15 mouse cellular contexts compared by ENCODE assay signal in genomic region chr2:30756962-30757715, GRCm38 (mm10). TPM values are rescaled to one million over a fixed set of nuclear protein-coding genes. Genes with fewer than 3 reads are reported as not detected.
DNase-seq lines count a peak whose midpoint lies in the region; ATAC-seq and TF ChIP-seq lines count a peak whose summit lies in the region.
"Had no signal": no experiment of that assay in that cellular context is flagged by ENCODE, and none has a peak within 500 bp of the region (broad histone marks: within the 10 kb centered on the region; RNA-seq: fewer than 3 reads in every experiment).

No protein-coding gene starts in this region.

- H3K4me1 ChIP-seq in forebrain, embryonic 13.5 days, result peaks cover 39% of the 10 kb centered on the region
- H3K4me1 ChIP-seq in forebrain, postnatal 0 days (ENCODE audit: insufficient read depth), result no peaks in the 10 kb centered on the region
- H3K4me1 ChIP-seq in kidney, embryonic 16.5 days (ENCODE audit: insufficient read depth, low read length), result peaks cover 48% of the 10 kb centered on the region
- H3K4me1 ChIP-seq in limb, embryonic 13.5 days, result peaks cover 46% of the 10 kb centered on the region

- no peaks in the 10 kb centered on the region; the same call in 1 of the 2 replicates for H3K9me3 ChIP-seq in forebrain, embryonic 13.5 days (replicated peaks)
- no peaks in the 10 kb centered on the region for H3K9me3 ChIP-seq in forebrain, postnatal 0 days (ENCODE audit: low read length)
- H3K9me3 ChIP-seq in kidney, embryonic 16.5 days (ENCODE audit: low read length), result peaks cover 5% of the 10 kb centered on the region
- peaks cover 5% of the 10 kb centered on the region; the same call in 1 of the 2 replicates for H3K9me3 ChIP-seq in limb, embryonic 13.5 days

- 89% methylated on average over 10 of the region's 10 CpGs for WGBS in forebrain, embryonic 13.5 days
- 88% methylated on average over 10 of the region's 10 CpGs for WGBS in forebrain, postnatal 0 days
- 86% methylated on average over 10 of the region's 10 CpGs for WGBS in kidney, embryonic 16.5 days
- 83% methylated on average over 10 of the region's 10 CpGs for WGBS in limb, embryonic 13.5 days

- peaks cover 4% of the 10 kb centered on the region; the same call in 1 of the 2 replicates for H3K36me3 ChIP-seq in forebrain, embryonic 13.5 days (ENCODE audit: poor library complexity, severe bottlenecking)
- H3K36me3 ChIP-seq in forebrain, postnatal 0 days (ENCODE audit: insufficient read depth), result no peaks in the 10 kb centered on the region
- H3K36me3 ChIP-seq in kidney, embryonic 16.5 days (ENCODE audit: insufficient read depth, low read length), result no peaks in the 10 kb centered on the region
- H3K36me3 ChIP-seq in limb, embryonic 13.5 days, result no peaks in the 10 kb centered on the region
- H3K36me3 ChIP-seq: neural tube, embryonic 13.5 days had no signal

- no peak overlapping the region for H3K4me3 ChIP-seq in forebrain, embryonic 13.5 days
- no peak overlapping the region for H3K4me3 ChIP-seq in forebrain, postnatal 0 days (ENCODE audit: low read depth, low read length)
- H3K4me3 ChIP-seq in kidney, embryonic 16.5 days (ENCODE audit: low read length), result no peak overlapping the region
- H3K4me3 ChIP-seq in limb, embryonic 13.5 days, result no peak overlapping the region
- H3K4me3 ChIP-seq: neural tube, embryonic 13.5 days had no signal

- no peak for TF ChIP-seq CTCF in forebrain, postnatal 0 days (IDR thresholded peaks at IDR 0.05; ENCODE audit: low read depth)

- no peak overlapping the region for H3K4me2 ChIP-seq in forebrain, embryonic 13.5 days
- no peak overlapping the region for H3K4me2 ChIP-seq in forebrain, postnatal 0 days (ENCODE audit: low read depth)
- no peak overlapping the region for H3K4me2 ChIP-seq in kidney, embryonic 16.5 days (replicated peaks; ENCODE audit: low read depth, low read length)
- H3K4me2 ChIP-seq in limb, embryonic 13.5 days (replicated peaks), result no peak overlapping the region
- H3K4me2 ChIP-seq: neural tube, embryonic 13.5 days had no signal

- 0 out of 2 replicates have a peak, but pooled peaks cover 3% of the 10 kb centered on the region for H3K27me3 ChIP-seq in forebrain, embryonic 13.5 days
- H3K27me3 ChIP-seq in forebrain, postnatal 0 days (ENCODE audit: insufficient read depth, low read length), result no peaks in the 10 kb centered on the region
- H3K27me3 ChIP-seq in kidney, embryonic 16.5 days (ENCODE audit: insufficient read depth, low read length), result no peaks in the 10 kb centered on the region
- H3K27me3 ChIP-seq in limb, embryonic 13.5 days, result no peaks in the 10 kb centered on the region
- H3K27me3 ChIP-seq: neural tube, embryonic 13.5 days had no signal

- H3K9ac ChIP-seq in forebrain, embryonic 13.5 days, result no peak overlapping the region
- H3K9ac ChIP-seq in forebrain, postnatal 0 days, result no peak overlapping the region
- no peak overlapping the region for H3K9ac ChIP-seq in kidney, embryonic 16.5 days (replicated peaks; ENCODE audit: low read length)
- no peak overlapping the region for H3K9ac ChIP-seq in limb, embryonic 13.5 days
- H3K9ac ChIP-seq: neural tube, embryonic 13.5 days had no signal

- DNase-seq in forebrain, postnatal 0 days, result no peak
- DNase-seq in kidney, adult 9 months, result no peak
- peak; percentile 73 for DNase-seq in R1 (ENCODE audit: low read depth, low spot score)
- no peak for DNase-seq in urinary bladder, postnatal 14 days (ENCODE audit: low spot score)
- DNase-seq in cerebellum, postnatal 36 days, result no peak
- DNase-seq: adrenal gland, postnatal 10 days; kidney, adult 2 months; liver; right cerebral cortex, adult 18-20 months; thymus, postnatal 4 days had no signal

- no peak for ATAC-seq in forebrain, embryonic 13.5 days
- no peak for ATAC-seq in forebrain, postnatal 0 days
- no peak for ATAC-seq in kidney, embryonic 16.5 days (ENCODE audit: low FRiP score, low TSS enrichment)
- no peak for ATAC-seq in limb, embryonic 13.5 days (ENCODE audit: low FRiP score, low read depth)

- peak overlapping the region; percentile 84 for H3K27ac ChIP-seq in forebrain, embryonic 13.5 days
- H3K27ac ChIP-seq in forebrain, postnatal 0 days (ENCODE audit: low read depth, low read length), result no peak overlapping the region
- H3K27ac ChIP-seq in kidney, embryonic 16.5 days (ENCODE audit: low read length), result peak overlapping the region; percentile 100
- H3K27ac ChIP-seq in limb, embryonic 13.5 days, result peak overlapping the region; percentile 97; the same call in 1 of the 2 replicates

RNA-seq across cellular contexts. Expression of gene 1700001O22Rik, which starts 46.3 kb away (rescaled TPM):
- polyA plus RNA-seq in forebrain, embryonic 13.5 days (2015; fragmentation: Nextera tagmentation; extraction: Ambion mirVana), result 3.8 and 4.5 TPM in 2 replicates
- total RNA-seq in forebrain, postnatal 0 days (2014; rRNA removed), result 0.77 and 1.8 TPM in 2 replicates
- polyA plus RNA-seq in forebrain, postnatal 0 days (2015; fragmentation: Nextera tagmentation; extraction: Ambion mirVana), result 1.4 and 1.5 TPM in 2 replicates
- 5.1 and 5.2 TPM in 2 replicates for polyA plus RNA-seq in kidney, embryonic 16.5 days (2015; fragmentation: Nextera tagmentation; extraction: Ambion mirVana)
- 3.2 and 3.4 TPM in 2 replicates for polyA plus RNA-seq in limb, embryonic 13.5 days (2015; fragmentation: Nextera tagmentation; extraction: Ambion mirVana)
- total RNA-seq: granulocyte monocyte progenitor cell, adult 5-6 weeks had no signal

RNA-seq across cellular contexts. Expression of gene Ntmt1, which starts 50.5 kb away (rescaled TPM):
- 120 and 127 TPM in 2 replicates for polyA plus RNA-seq in forebrain, embryonic 13.5 days (2015; fragmentation: Nextera tagmentation; extraction: Ambion mirVana)
- total RNA-seq in forebrain, postnatal 0 days (2014; rRNA removed), result 87.6 and 105 TPM in 2 replicates
- 106 and 107 TPM in 2 replicates for polyA plus RNA-seq in forebrain, postnatal 0 days (2015; fragmentation: Nextera tagmentation; extraction: Ambion mirVana)
- polyA plus RNA-seq in kidney, embryonic 16.5 days (2015; fragmentation: Nextera tagmentation; extraction: Ambion mirVana), result 92.9 and 94.9 TPM in 2 replicates
- 98.1 and 104 TPM in 2 replicates for polyA plus RNA-seq in limb, embryonic 13.5 days (2015; fragmentation: Nextera tagmentation; extraction: Ambion mirVana)
